Mouse (Mus musculus) neural tube, embryonic 10.5 days (tissue): Measurements from ENCODE around the gene Meis1.

Experiments used
- DNase-seq: peaks from one replicate; pipeline ENCODE4 v3.0.0-alpha.2; 2017; ENCODE audit warnings: low spot score; ENCODE audit errors: extremely low spot score

Gene Meis1

GRCm38 (mm10) chr11:18845900-18846299, 172.9 kb downstream of the Meis1 start:
- no peak for DNase-seq

DNA sequence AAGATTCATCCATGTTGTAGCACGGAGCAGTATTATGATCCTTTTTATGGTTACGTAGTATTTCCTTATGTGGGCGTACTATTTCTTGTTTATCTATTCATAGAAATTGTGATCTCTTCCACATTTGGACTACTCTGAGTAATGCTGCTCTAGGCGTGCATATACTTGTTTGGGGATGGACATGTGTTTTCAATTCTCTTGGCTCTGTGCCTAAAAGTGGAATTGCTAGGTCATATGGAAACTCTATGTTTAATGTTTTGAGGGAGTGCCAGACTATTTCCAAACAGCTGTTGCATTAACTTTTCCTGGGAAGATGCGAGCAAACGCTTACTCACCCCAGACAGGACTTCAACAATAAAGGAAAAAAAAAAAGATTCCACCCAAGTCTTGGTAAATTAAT, 173.3 kb downstream of the Meis1 start:
- no peak for DNase-seq

GRCm38 (mm10) chr11:18830087-18830486, 188.7 kb downstream of the Meis1 start:
- DNase-seq, result no peak
